Mouse (Mus musculus) c-Kit-positive CD71-positive TER-119-negative erythroid progenitor cells, embryonic 14.5 days (primary cell): ENCODE measurements around the gene Naaladl1.
A peak's percentile ranks its signal among the peaks of the same experiment; 100 is the strongest.

Experiments
- DNase-seq: peaks from one replicate; pipeline ENCODE4 v3.0.0-alpha.2; 2013; ENCODE audit warnings: low read depth

Gene Naaladl1

DNA sequence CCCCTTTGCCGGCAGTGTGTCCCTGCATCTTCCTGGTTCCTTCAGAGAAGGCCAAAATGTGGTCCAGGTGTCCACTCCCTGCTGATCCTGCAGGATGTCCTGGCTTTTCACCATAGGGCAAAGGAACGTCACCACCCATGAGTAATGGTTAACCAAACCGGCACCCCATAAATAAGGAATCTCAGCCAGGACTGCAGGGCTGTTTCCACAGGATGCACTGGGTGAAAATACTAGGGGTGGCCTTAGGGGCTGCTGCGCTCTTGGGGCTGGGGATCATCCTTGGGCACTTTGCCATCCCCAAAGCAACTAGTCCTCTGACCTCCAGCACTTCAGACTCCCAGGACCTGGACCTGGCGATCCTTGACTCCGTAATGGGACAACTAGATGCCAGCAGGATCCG is at the start of gene Naaladl1:
Gene Naaladl1, plus strand, starts transcription at position 197 of the 400 bp plus-strand sequence.
- no peak for DNase-seq

- DNase-seq: no peak
Measured at GRCm38 (mm10) chr19:6056696-6057095, 48.9 kb upstream of the Naaladl1 start.

DNA sequence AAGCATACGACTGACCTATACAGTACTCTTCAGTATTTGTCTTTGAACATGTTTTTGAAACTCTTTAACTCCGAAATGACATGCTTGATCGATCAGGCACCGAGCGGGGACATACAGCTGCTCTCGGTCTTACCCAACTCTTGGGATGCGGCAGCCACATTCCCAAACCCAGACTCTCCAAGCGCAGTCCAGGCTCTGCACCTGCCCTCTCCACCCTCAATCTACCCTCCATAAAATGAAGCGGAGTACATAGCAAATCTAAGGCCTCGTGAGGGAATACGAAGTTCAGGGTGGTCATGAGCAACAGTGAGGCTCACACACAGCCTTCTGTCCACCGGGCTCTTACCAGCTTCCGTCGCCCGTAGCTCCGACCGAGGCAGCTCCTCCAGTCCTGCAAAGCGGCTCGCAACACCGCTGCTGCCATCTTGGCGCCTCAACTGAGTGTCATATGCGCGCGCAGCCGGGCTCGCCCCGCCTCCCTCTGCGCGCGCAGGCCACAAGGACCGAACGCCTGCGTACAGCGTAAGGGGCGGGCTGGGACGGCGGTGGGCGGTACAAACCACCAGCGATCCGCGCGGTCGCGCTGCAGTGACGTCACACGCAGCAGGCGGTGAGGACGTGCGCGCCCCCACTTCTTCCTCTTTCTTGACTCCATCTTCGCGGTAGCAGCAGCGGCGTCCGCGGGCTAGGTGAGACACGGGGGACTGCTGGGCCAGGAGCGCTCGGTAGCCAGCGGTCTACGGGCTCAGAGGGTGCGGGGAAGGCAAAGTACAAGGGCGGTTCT is 48.1 kb upstream of the Naaladl1 start, which contains the start of the genes Mrpl49 and Fau:
Gene Mrpl49, minus strand, starts transcription at position 473 of the 784 bp plus-strand sequence.
Gene Fau, plus strand, starts transcription at position 532 of the 784 bp plus-strand sequence.
- peak; percentile 92 for DNase-seq

DNA sequence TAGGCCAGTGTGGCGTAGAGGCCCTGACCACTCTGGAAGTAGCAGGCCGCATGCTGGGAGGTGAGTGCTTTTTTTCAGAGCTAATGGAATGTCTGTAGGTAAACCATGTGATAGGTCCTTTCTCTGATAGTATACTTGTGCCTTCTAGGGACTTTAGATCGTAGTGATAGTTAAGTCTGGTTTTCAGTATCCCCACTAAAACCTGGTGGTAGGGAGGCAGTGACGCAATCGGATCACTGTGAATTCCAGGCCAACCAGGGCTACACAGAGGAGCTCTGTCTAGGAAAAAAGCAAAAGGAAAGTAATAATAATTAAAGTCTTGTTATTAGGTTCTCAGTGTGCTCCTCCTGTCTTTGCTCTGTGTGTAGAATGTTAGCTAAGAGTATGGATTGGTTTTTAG is 47.1 kb upstream of the Naaladl1 start:
- no peak for DNase-seq

GRCm38 (mm10) chr19:6058966-6059365 is 46.6 kb upstream of the Naaladl1 start:
- DNase-seq: no peak

GRCm38 (mm10) chr19:6061021-6061533 is 44.5 kb upstream of the Naaladl1 start, which contains the start of gene Znhit2:
Gene Znhit2 (plus strand): TSS chr19:6061192.
- peak; percentile 94 for DNase-seq

GRCm38 (mm10) chr19:6061641-6062302 is 43.8 kb upstream of the Naaladl1 start:
- DNase-seq: no peak

DNA sequence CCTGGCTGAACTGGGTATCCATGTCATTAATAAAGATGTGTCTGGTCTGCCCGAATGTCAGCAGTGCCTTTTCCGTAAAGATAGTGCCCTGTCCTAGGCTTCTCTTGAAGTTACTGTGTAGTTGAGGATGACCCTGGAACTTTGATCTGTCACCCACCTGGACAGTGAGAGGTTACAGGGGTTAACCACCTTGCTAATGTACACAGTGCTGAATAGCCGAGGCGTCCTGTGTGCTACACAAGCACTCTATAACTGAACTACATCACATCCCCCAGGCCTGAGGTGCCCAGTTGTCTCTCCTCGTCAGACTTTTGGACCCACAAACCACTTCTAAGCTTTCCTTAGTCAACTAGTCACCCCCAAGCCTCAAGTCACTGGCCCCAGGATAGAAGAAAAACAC is 43.2 kb upstream of the Naaladl1 start:
- no peak for DNase-seq

GRCm38 (mm10) chr19:6063081-6063480 is 42.5 kb upstream of the Naaladl1 start:
- DNase-seq: no peak

DNA sequence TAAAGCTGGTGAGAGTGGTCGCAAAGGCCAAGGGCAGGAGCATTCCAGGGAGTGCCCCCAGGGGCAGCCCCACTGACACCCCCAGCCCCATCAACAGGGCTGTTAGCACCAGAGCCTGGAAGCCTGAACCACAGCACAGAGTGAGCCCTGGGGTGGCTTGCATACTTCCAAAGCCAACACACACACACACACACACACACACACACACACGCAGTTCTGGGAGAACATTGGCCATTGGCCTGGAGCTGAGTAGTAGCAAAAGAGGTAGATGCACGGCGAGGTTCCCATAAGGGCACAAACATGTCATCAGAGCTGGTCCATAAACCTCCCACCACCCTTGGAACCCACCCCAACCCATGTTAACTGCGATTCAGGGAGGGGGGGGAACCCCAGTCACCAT is 39.0 kb upstream of the Naaladl1 start:
- no peak for DNase-seq

DNA sequence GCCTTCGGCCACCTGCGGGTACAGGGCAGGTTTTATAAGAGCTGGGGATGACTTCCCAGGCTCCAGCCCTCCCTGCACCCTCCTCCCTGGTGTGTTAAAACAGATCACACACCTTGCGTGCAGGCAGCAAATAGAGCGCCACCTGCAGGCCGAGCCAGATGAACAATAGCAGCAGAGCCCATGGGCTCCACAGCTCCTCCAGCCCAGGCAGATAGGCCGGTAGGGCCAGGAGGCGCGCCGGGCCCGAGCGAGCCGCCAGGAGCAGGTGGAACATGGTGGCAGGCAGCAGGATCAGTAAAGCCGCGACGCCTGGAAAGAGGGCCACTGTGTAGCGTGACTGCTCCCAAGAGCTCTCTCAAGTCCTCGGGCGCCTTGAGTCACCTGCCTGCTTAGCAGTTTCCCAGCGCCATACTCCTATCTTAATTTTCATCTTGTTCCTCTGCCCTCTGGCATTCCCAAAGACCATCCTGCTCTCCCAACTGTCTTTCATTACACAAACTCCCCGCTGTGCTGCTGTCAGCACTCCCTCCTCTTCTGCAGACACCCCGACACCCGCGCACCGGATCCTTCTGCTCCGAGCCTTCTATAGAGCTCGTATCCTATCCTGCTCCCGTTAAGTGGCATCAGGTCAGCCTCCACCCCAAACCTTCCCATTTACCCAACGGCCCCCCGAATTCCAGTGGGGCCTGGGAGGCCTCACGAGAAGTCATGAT is 38.4 kb upstream of the Naaladl1 start:
- peak; percentile 83 for DNase-seq

DNA sequence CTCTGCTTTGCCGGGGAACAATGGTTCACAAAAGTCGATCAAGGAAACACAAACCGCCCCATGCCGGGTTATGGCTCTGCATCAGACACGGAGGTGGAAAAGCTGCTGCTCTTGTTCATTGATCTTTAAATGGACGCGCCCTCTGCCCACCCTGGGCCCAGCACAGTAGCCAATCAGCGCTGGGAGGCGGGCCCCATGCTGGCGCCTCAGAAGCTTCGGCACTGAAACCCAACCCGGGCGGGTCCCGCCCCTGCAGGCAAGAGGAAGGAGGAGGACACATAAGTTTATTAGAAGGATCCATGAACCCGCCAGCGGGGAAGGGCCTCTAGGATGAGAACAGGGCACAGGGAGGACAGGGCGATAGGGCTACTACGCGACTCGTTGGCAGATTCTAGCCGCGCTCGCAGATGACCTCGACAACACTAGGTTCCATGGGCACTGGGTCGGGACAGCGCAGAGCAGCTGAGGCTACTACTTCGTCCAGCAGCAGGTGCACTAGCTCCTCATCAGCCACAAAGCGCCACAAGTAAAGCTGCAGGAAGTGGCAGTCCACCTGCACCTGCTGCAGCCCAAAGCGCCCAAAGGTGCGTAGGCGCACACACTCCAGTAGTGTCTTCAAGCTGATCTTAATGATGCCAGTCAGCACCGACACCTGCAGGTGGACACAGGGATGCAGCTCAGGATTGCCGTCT is 37.7 kb upstream of the Naaladl1 start, which contains the start of gene Tm7sf2:
Gene Tm7sf2, minus strand, starts transcription at position 650 of the 692 bp plus-strand sequence.
- DNase-seq: peak; percentile 93

DNA sequence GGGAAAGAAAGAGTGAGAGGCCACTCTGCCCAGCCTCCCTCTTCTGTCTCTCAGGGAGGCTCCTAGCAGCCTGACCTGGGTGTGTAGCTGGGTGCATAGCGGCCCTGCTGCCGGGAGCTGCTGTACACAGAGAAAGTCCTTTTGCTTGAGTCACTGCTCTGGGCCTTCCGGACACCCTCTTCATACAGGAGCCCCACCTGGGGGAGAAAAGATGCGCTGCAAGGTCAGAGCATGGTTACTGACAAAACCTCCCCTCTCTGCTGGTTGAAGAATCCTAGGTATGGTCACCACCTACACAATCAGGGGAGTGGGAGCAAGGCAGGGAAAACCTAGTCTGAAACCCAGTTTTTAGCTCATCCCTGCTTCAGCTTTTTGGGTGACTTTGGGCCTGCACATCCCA is 36.6 kb upstream of the Naaladl1 start:
- DNase-seq: no peak

DNA sequence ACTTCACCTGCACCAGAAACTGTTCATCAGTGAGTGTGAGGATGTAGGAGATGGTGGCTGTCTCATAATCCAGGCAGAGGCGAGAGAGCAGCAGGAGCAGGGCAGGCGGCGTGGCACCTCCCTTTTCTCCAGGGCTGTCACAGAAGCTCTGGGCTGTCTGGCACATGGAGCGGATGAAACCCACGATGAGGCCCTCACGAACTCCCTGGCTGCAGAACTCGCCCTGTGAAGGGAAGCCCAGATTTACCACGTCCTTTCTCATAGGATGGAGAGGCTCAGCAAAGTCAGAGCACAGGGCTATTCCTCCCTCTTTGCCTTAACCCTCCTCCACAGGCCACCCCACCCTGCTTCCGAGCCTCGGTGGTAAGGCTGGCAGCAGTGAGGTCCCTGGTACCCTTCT is 35.7 kb upstream of the Naaladl1 start:
- DNase-seq: no peak

DNA sequence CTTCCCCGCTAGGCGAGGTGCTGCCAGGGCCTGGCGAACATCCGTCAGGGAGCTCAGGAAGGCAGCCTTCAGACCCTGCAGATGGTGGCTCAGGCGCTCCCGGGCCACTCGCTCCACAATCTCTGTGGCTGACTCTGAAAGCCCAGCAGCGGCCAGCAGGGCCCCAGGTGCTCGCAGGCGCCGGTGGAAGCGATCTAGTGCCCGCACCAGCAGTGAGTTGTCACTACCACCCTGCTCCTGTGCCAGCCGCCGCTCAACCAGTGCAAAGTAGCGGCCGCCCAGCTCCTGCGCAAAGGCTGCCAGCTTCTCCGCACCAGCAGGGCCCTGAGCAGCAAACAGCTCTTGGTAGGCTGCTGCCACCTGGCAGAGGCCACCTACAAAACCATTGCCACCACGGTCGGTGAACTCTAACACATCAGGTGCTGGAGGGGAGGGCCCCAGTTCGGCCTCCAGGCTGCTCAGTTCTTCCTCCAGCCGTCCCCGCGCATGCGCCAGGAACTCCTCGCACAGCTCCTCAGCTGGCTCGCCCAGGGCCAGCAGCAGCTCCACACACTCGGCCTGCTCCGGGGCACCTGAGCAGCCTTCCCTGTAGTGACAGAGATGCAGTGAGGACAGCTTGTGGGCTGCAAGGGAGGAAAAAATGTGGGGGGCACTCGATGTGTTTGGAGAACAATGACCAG is 34.9 kb upstream of the Naaladl1 start:
- no peak for DNase-seq

- DNase-seq: no peak
Measured at GRCm38 (mm10) chr19:6071261-6071660, 34.3 kb upstream of the Naaladl1 start.

DNA sequence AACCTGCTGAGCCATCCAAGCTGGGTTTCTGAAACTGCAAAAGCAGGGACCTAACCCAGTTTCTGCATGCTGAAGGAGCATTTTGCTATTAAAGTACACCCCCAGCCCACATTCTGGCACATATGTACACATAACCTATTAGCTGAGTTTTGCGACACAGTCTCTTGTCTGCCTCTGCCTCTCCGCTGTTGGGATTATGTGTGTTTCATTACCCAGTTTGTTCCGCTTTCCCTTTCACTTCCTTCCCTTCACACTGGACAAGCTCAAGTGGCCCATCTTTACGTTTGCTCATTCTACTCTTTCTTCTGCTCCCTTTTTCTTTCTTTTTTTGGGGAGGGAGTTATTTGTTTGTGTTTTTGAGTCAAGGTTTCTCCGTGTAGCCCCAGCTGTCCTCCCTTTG is 31.7 kb upstream of the Naaladl1 start:
- DNase-seq: no peak

DNA sequence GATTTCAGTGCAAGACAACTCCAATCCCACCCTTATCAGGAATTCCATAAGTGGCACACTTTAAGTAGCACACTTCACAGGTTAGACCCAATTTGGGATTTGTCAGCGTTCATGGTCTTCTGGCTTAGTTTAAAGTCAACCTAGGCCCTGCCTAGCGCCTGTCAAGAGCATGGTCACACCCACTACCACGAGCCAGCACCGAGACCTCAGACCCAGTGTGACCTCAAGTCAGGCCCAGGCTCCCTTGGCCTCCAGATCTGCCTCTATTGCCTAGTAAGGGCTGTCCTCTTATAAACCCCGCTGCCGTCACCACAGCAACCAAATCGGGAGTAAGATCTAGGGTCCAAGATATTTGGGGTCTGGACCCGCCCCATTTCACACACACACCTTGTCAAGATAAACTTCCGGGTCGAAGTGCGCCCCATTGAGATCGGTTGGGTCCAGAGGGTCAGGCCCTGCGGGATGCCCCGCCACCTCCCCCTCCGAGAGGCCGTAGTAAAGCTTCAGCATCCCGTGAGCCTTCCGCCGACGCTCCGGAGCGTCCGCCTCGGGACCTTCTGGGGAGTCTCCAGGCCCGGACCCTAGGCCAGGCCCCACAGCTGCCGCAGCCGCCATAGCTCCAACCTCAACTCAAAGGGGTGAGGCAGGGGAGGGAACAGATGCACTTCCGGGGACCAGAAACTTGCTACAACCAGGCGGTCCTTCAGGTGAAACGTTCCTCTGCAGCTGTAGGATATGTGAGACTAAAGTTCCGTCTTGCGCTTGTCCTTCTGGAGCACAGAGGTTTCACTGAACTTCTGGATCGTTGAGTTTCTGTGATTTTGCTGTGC is 28.8 kb upstream of the Naaladl1 start, which contains the start of gene Vps51:
Gene Vps51, minus strand, starts transcription at position 668 of the 830 bp plus-strand sequence.
- peak; percentile 90 for DNase-seq

- DNase-seq: no peak
Measured at GRCm38 (mm10) chr19:6079983-6080480, 25.6 kb upstream of the Naaladl1 start, which contains the start of gene Tmem262. Gene Tmem262 (plus strand): TSS chr19:6080033.

- no peak for DNase-seq
Measured at GRCm38 (mm10) chr19:6082156-6082555, 23.4 kb upstream of the Naaladl1 start, which contains the start of gene Gm28374. Gene Gm28374 (minus strand): TSS chr19:6082256.
